Mouse (Mus musculus): Measurements from ENCODE around the gene Irs1. TPM values are rescaled to one million over a fixed set of nuclear protein-coding genes. Genes with fewer than 3 reads are reported as not detected.

Gene Irs1
- polyA plus RNA-seq, 1 experiment from 2014 or later: 7.4 TPM

GRCm38 (mm10) chr1:82232812-82233211 is 58.4 kb downstream of the Irs1 start, which contains the start of gene Gm9747:
Gene Gm9747 (plus strand): TSS chr1:82233112.
- 96% methylated on average over 3 of the region's 3 CpGs for WGBS
- H3K27me3 ChIP-seq (ENCODE audit: control insufficient read depth, insufficient read depth, low read length): no peaks in the 10 kb centered on the region
- H3K36me3 ChIP-seq (ENCODE audit: control insufficient read depth, insufficient read depth, low read length): no peaks in the 10 kb centered on the region
- H3K4me1 ChIP-seq (ENCODE audit: control insufficient read depth, insufficient read depth, low read length): no peaks in the 10 kb centered on the region
- no peak within 1 kb of the TSS for H3K4me3 ChIP-seq (ENCODE audit: low read depth, low read length)
- no peak within 1 kb of the TSS for H3K4me2 ChIP-seq (ENCODE audit: low read depth, severe bottlenecking)
- H3K9ac ChIP-seq (ENCODE audit: low read length): no peak within 1 kb of the TSS
- no peak for ATAC-seq (ENCODE audit: insufficient number of reproducible peaks, low FRiP score, low TSS enrichment, low read depth)
- no peak for DNase-seq (ENCODE audit: low spot score)
- no peaks in the 10 kb centered on the region for H3K9me3 ChIP-seq (ENCODE audit: control insufficient read depth, low read length)
- H3K27ac ChIP-seq (replicated peaks; ENCODE audit: low read depth, low read length): no peak within 1 kb of the TSS

GRCm38 (mm10) chr1:82228841-82229240 is 62.4 kb downstream of the Irs1 start:
- Histone ChIP-seq H3K4me2 (ENCODE audit: low read depth, severe bottlenecking) (no peak overlapping the region), H3K9me3 (ENCODE audit: control insufficient read depth, low read length) (no peaks in the 10 kb centered on the region), H3K4me1 (ENCODE audit: control insufficient read depth, insufficient read depth, low read length) (no peaks in the 10 kb centered on the region), H3K9ac (ENCODE audit: low read length) (no peak overlapping the region), H3K4me3 (ENCODE audit: low read depth, low read length) (no peak overlapping the region), H3K27me3 (ENCODE audit: control insufficient read depth, insufficient read depth, low read length) (no peaks in the 10 kb centered on the region), H3K36me3 (ENCODE audit: control insufficient read depth, insufficient read depth, low read length) (no peaks in the 10 kb centered on the region), H3K27ac (replicated peaks; ENCODE audit: low read depth, low read length) (no peak overlapping the region)
- DNase-seq (ENCODE audit: low spot score) (no peak), ATAC-seq (ENCODE audit: insufficient number of reproducible peaks, low FRiP score, low TSS enrichment, low read depth) (no peak)

- Histone ChIP-seq H3K36me3 (ENCODE audit: control insufficient read depth, insufficient read depth, low read length) (no peaks in the 10 kb centered on the region), H3K27ac (replicated peaks; ENCODE audit: low read depth, low read length) (no peak overlapping the region), H3K9ac (ENCODE audit: low read length) (no peak overlapping the region), H3K9me3 (ENCODE audit: control insufficient read depth, low read length) (no peaks in the 10 kb centered on the region), H3K4me3 (ENCODE audit: low read depth, low read length) (no peak overlapping the region), H3K4me2 (ENCODE audit: low read depth, severe bottlenecking) (no peak overlapping the region), H3K4me1 (ENCODE audit: control insufficient read depth, insufficient read depth, low read length) (peaks cover 8% of the 10 kb centered on the region), H3K27me3 (ENCODE audit: control insufficient read depth, insufficient read depth, low read length) (no peaks in the 10 kb centered on the region)
- 87% methylated on average over 5 of the region's 5 CpGs for WGBS
- DNase-seq (ENCODE audit: low spot score) (no peak), ATAC-seq (ENCODE audit: insufficient number of reproducible peaks, low FRiP score, low TSS enrichment, low read depth) (no peak)
Observed at GRCm38 (mm10) chr1:82223042-82223795, 68.0 kb downstream of the Irs1 start.

GRCm38 (mm10) chr1:82221462-82221861 is 69.8 kb downstream of the Irs1 start:
- Histone ChIP-seq H3K9me3 (ENCODE audit: control insufficient read depth, low read length) (no peaks in the 10 kb centered on the region), H3K27ac (replicated peaks; ENCODE audit: low read depth, low read length) (no peak overlapping the region), H3K36me3 (ENCODE audit: control insufficient read depth, insufficient read depth, low read length) (no peaks in the 10 kb centered on the region), H3K4me1 (ENCODE audit: control insufficient read depth, insufficient read depth, low read length) (peaks cover 8% of the 10 kb centered on the region), H3K9ac (ENCODE audit: low read length) (no peak overlapping the region), H3K4me2 (ENCODE audit: low read depth, severe bottlenecking) (no peak overlapping the region), H3K27me3 (ENCODE audit: control insufficient read depth, insufficient read depth, low read length) (no peaks in the 10 kb centered on the region), H3K4me3 (ENCODE audit: low read depth, low read length) (no peak overlapping the region)
- 79% methylated on average over 1 of the region's 1 CpGs for WGBS
- DNase-seq (ENCODE audit: low spot score) (no peak), ATAC-seq (ENCODE audit: insufficient number of reproducible peaks, low FRiP score, low TSS enrichment, low read depth) (no peak)

GRCm38 (mm10) chr1:82220673-82221396 is 70.4 kb downstream of the Irs1 start:
- Histone ChIP-seq H3K4me1 (ENCODE audit: control insufficient read depth, insufficient read depth, low read length) (peaks cover 8% of the 10 kb centered on the region), H3K9ac (ENCODE audit: low read length) (no peak overlapping the region), H3K4me3 (ENCODE audit: low read depth, low read length) (no peak overlapping the region), H3K27ac (replicated peaks; ENCODE audit: low read depth, low read length) (no peak overlapping the region), H3K4me2 (ENCODE audit: low read depth, severe bottlenecking) (no peak overlapping the region), H3K9me3 (ENCODE audit: control insufficient read depth, low read length) (no peaks in the 10 kb centered on the region), H3K36me3 (ENCODE audit: control insufficient read depth, insufficient read depth, low read length) (no peaks in the 10 kb centered on the region), H3K27me3 (ENCODE audit: control insufficient read depth, insufficient read depth, low read length) (no peaks in the 10 kb centered on the region)
- DNase-seq (ENCODE audit: low spot score): no peak
- ATAC-seq (ENCODE audit: insufficient number of reproducible peaks, low FRiP score, low TSS enrichment, low read depth): no peak
- 42% methylated on average over 12 of the region's 12 CpGs for WGBS

- ATAC-seq (ENCODE audit: insufficient number of reproducible peaks, low FRiP score, low TSS enrichment, low read depth): no peak
- no peak for DNase-seq (ENCODE audit: low spot score)
- no peak overlapping the region for H3K27ac ChIP-seq (replicated peaks; ENCODE audit: low read depth, low read length)
- H3K4me2 ChIP-seq (ENCODE audit: low read depth, severe bottlenecking): no peak overlapping the region
- 92% methylated on average over 5 of the region's 5 CpGs for WGBS
- H3K9ac ChIP-seq (ENCODE audit: low read length): no peak overlapping the region
- no peak overlapping the region for H3K4me3 ChIP-seq (ENCODE audit: low read depth, low read length)
- H3K4me1 ChIP-seq (ENCODE audit: control insufficient read depth, insufficient read depth, low read length): peaks cover 11% of the 10 kb centered on the region; the same call in 1 of the 2 replicates
- no peaks in the 10 kb centered on the region for H3K27me3 ChIP-seq (ENCODE audit: control insufficient read depth, insufficient read depth, low read length)
- H3K9me3 ChIP-seq (ENCODE audit: control insufficient read depth, low read length): no peaks in the 10 kb centered on the region
- H3K36me3 ChIP-seq (ENCODE audit: control insufficient read depth, insufficient read depth, low read length): no peaks in the 10 kb centered on the region
Observed at GRCm38 (mm10) chr1:82207511-82207910, 83.7 kb downstream of the Irs1 start.

- Histone ChIP-seq H3K4me2 (ENCODE audit: low read depth, severe bottlenecking) (no peak overlapping the region), H3K9ac (ENCODE audit: low read length) (no peak overlapping the region), H3K4me1 (ENCODE audit: control insufficient read depth, insufficient read depth, low read length) (peaks cover 11% of the 10 kb centered on the region; the same call in 1 of the 2 replicates), H3K27me3 (ENCODE audit: control insufficient read depth, insufficient read depth, low read length) (no peaks in the 10 kb centered on the region), H3K4me3 (ENCODE audit: low read depth, low read length) (no peak overlapping the region), H3K9me3 (ENCODE audit: control insufficient read depth, low read length) (no peaks in the 10 kb centered on the region), H3K27ac (replicated peaks; ENCODE audit: low read depth, low read length) (no peak overlapping the region), H3K36me3 (ENCODE audit: control insufficient read depth, insufficient read depth, low read length) (no peaks in the 10 kb centered on the region)
- 82% methylated on average over 7 of the region's 7 CpGs for WGBS
- no peak for ATAC-seq (ENCODE audit: insufficient number of reproducible peaks, low FRiP score, low TSS enrichment, low read depth)
- no peak for DNase-seq (ENCODE audit: low spot score)
Observed at GRCm38 (mm10) chr1:82200636-82201035, 90.6 kb downstream of the Irs1 start.

GRCm38 (mm10) chr1:82199918-82200317 is 91.3 kb downstream of the Irs1 start:
- no peaks in the 10 kb centered on the region for H3K36me3 ChIP-seq (ENCODE audit: control insufficient read depth, insufficient read depth, low read length)
- H3K9ac ChIP-seq (ENCODE audit: low read length): no peak overlapping the region
- no peak overlapping the region for H3K4me2 ChIP-seq (ENCODE audit: low read depth, severe bottlenecking)
- H3K4me3 ChIP-seq (ENCODE audit: low read depth, low read length): no peak overlapping the region
- ATAC-seq (ENCODE audit: insufficient number of reproducible peaks, low FRiP score, low TSS enrichment, low read depth) (no peak), DNase-seq (ENCODE audit: low spot score) (no peak)
- peaks cover 11% of the 10 kb centered on the region; the same call in 1 of the 2 replicates for H3K4me1 ChIP-seq (ENCODE audit: control insufficient read depth, insufficient read depth, low read length)
- H3K9me3 ChIP-seq (ENCODE audit: control insufficient read depth, low read length): no peaks in the 10 kb centered on the region
- no peaks in the 10 kb centered on the region for H3K27me3 ChIP-seq (ENCODE audit: control insufficient read depth, insufficient read depth, low read length)
- H3K27ac ChIP-seq (replicated peaks; ENCODE audit: low read depth, low read length): no peak overlapping the region
- 19% methylated on average over 1 of the region's 1 CpGs for WGBS

Measured in limb, embryonic 11.5 days (tissue).